Mouse (Mus musculus) heart, adult 11 months (tissue): ENCODE results near the gene Rab34.
"Not testable (repeated sequence)": the region's sequence is repeated elsewhere in the genome, so short reads cannot be mapped to it uniquely, and the experiment has no call there.

Experiments used
- DNase-seq: peaks from one replicate; pipeline ENCODE4 v3.0.0; 2022

The Rab34 gene

GRCm38 (mm10) chr11:78180081-78180761, 8.0 kb upstream of the Rab34 start:
- DNase-seq: peak; percentile 87

- DNase-seq: peak; percentile 89
Measured at GRCm38 (mm10) chr11:78181830-78182357, 6.3 kb upstream of the Rab34 start.

GRCm38 (mm10) chr11:78182450-78182849, 5.8 kb upstream of the Rab34 start:
- DNase-seq: no peak

- DNase-seq: peak; percentile 99
Measured at GRCm38 (mm10) chr11:78182961-78183844, 5.0 kb upstream of the Rab34 start, which contains the start of gene Rpl23a. Gene Rpl23a (minus strand): TSS chr11:78183584.

- DNase-seq: peak; percentile 87
Measured at GRCm38 (mm10) chr11:78183884-78184514, 4.2 kb upstream of the Rab34 start.

- DNase-seq: not testable (repeated sequence)
Measured at GRCm38 (mm10) chr11:78184702-78185101, 3.5 kb upstream of the Rab34 start.

GRCm38 (mm10) chr11:78189234-78190040, 1.2 kb downstream of the Rab34 start:
- peak; percentile 97 for DNase-seq

- no peak for DNase-seq
Measured at GRCm38 (mm10) chr11:78190041-78190440, 1.8 kb downstream of the Rab34 start.

- DNase-seq: no peak
Measured at GRCm38 (mm10) chr11:78193113-78193512, 4.9 kb downstream of the Rab34 start, which contains the start of gene Proca1. Gene Proca1 (plus strand): TSS chr11:78193392.

- peak; percentile 97 for DNase-seq
Measured at GRCm38 (mm10) chr11:78194411-78195100, 6.3 kb downstream of the Rab34 start.

- no peak for DNase-seq
Measured at GRCm38 (mm10) chr11:78195101-78195863, 7.1 kb downstream of the Rab34 start.

- DNase-seq: no peak
Measured at GRCm38 (mm10) chr11:78202372-78202771, 14.1 kb downstream of the Rab34 start.

- DNase-seq: no peak
Measured at GRCm38 (mm10) chr11:78204287-78204686, 16.1 kb downstream of the Rab34 start.

GRCm38 (mm10) chr11:78205361-78206206, 17.4 kb downstream of the Rab34 start:
- no peak for DNase-seq

GRCm38 (mm10) chr11:78207190-78207589, 19.0 kb downstream of the Rab34 start:
- no peak for DNase-seq

- no peak for DNase-seq
Measured at GRCm38 (mm10) chr11:78209886-78210285, 21.7 kb downstream of the Rab34 start.

- no peak for DNase-seq
Measured at GRCm38 (mm10) chr11:78210615-78211014, 22.4 kb downstream of the Rab34 start.

GRCm38 (mm10) chr11:78211513-78211912, 23.3 kb downstream of the Rab34 start:
- DNase-seq: no peak

GRCm38 (mm10) chr11:78213086-78213817, 25.0 kb downstream of the Rab34 start:
- peak; percentile 94 for DNase-seq
